Mouse (Mus musculus) ES-E14 (cell line): ENCODE measurements at regions not wholly inside any gene's neighbourhood (a gene's known extent, or its start where the extent isn't known, plus 50 kb on each side); places are given as distances from the start of the nearest gene placed in this dataset.

Experiments used
- CHD2 ChIP-seq: IDR thresholded peaks from 2 replicates; pipeline ENCODE4 v1.6.1; 2014; ENCODE audit warnings: mild to moderate bottlenecking, low read depth, low read length, inconsistent platforms
- HCFC1 ChIP-seq: IDR thresholded peaks from 2 replicates; pipeline ENCODE4 v1.6.1; 2012; ENCODE audit warnings: low read length, inconsistent platforms, borderline replicate concordance; ENCODE audit not compliant: insufficient read depth
- MAFK ChIP-seq: IDR thresholded peaks from 2 replicates; pipeline ENCODE4 v1.6.1; 2014; ENCODE audit warnings: mild to moderate bottlenecking, low read depth, low read length, inconsistent platforms; ENCODE audit not compliant: insufficient read depth
- ZC3H11A ChIP-seq: IDR thresholded peaks from 2 replicates; pipeline ENCODE4 v1.6.1; 2012; ENCODE audit warnings: low read depth, mild to moderate bottlenecking, inconsistent platforms, low read length, borderline replicate concordance
- ZNF384 ChIP-seq: IDR thresholded peaks from 2 replicates; pipeline ENCODE4 v1.6.1; 2012; ENCODE audit warnings: low read depth, low read length, inconsistent platforms

DNA sequence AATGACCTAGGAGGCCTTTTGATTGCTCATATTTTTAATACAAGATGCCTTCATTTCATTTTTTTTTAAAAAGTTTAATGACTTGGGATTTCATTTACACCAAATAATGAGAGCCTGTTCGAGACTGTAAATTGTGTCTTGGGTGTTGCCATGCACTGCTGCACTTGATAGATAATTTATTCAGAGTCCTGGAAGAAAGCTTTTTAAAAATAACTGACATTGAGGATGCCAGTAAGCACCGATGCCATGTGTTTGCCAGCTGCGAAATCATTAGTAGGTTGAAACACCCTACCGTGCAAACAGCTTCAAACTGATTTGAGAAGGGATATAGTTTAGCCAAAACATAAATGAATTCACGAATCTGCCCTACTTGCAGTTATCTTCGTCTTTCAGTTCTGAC is 910.7 kb downstream of the Gbe1 start:
- no peak for TF ChIP-seq ZNF384
- no peak for TF ChIP-seq ZC3H11A
- no peak for TF ChIP-seq CHD2
- no peak for TF ChIP-seq HCFC1
- TF ChIP-seq MAFK = no peak
